Comparison of ENCODE assay signal across 12 mouse cellular contexts in genomic region chr5:35147155-35147962, GRCm38 (mm10). TPM values are rescaled to one million over a fixed set of nuclear protein-coding genes. Genes with fewer than 3 reads are reported as not detected.
DNase-seq lines count a peak whose midpoint lies in the region; ATAC-seq and TF ChIP-seq lines count a peak whose summit lies in the region.
"Had no signal": no experiment of that assay in that cellular context is flagged by ENCODE, and none has a peak within 500 bp of the region (broad histone marks: within the 10 kb centered on the region; RNA-seq: fewer than 3 reads in every experiment).

No protein-coding gene starts in this region.

- peak; percentile 47; the same call in 1 of the 2 replicates for ATAC-seq in heart, embryonic 12.5 days (ENCODE audit: insufficient number of reproducible peaks, low FRiP score)
- 0 out of 2 replicates have a peak, but pooled peaks have one; percentile 15 for ATAC-seq in lung, embryonic 16.5 days (ENCODE audit: low read depth)
- peak; percentile 52; the same call in 1 of the 2 replicates for ATAC-seq in forebrain, embryonic 15.5 days (replicated peaks)
- ATAC-seq in liver, embryonic 14.5 days (ENCODE audit: insufficient read depth): peak; percentile 39; the same call in 1 of the 2 replicates

- no peaks in the 10 kb centered on the region for H3K36me3 ChIP-seq in heart, embryonic 12.5 days
- H3K36me3 ChIP-seq in lung, embryonic 16.5 days (ENCODE audit: control insufficient read depth, insufficient read depth, low read length): no peaks in the 10 kb centered on the region
- H3K36me3 ChIP-seq in forebrain, embryonic 15.5 days: no peaks in the 10 kb centered on the region
- no peaks in the 10 kb centered on the region for H3K36me3 ChIP-seq in liver, embryonic 14.5 days (replicated peaks; ENCODE audit: control insufficient read depth, insufficient read depth, low read depth)
- H3K36me3 ChIP-seq: embryonic facial prominence, embryonic 12.5 days had no signal

- H3K9ac ChIP-seq in heart, embryonic 12.5 days: no peak overlapping the region
- H3K9ac ChIP-seq in lung, embryonic 16.5 days (ENCODE audit: low read length): no peak overlapping the region
- H3K9ac ChIP-seq in forebrain, embryonic 15.5 days (replicated peaks): no peak overlapping the region
- no peak overlapping the region for H3K9ac ChIP-seq in liver, embryonic 14.5 days (replicated peaks)
- H3K9ac ChIP-seq: embryonic facial prominence, embryonic 12.5 days had no signal

- no peak for TF ChIP-seq EP300 in liver, embryonic 14.5 days (IDR thresholded peaks at IDR 0.05; ENCODE audit: low read depth)

- intact Hi-C loops in heart, postnatal 25 days (cut with DNase I): no loop called here

- peaks cover 7% of the 10 kb centered on the region for H3K9me3 ChIP-seq in heart, embryonic 12.5 days (replicated peaks)
- H3K9me3 ChIP-seq in lung, embryonic 16.5 days (ENCODE audit: control insufficient read depth, low read length): no peaks in the 10 kb centered on the region
- H3K9me3 ChIP-seq in forebrain, embryonic 15.5 days: no peaks in the 10 kb centered on the region
- H3K9me3 ChIP-seq in liver, embryonic 14.5 days (ENCODE audit: control insufficient read depth, low read length): no peaks in the 10 kb centered on the region

- no peaks in the 10 kb centered on the region for H3K27me3 ChIP-seq in heart, embryonic 12.5 days (replicated peaks)
- no peaks in the 10 kb centered on the region for H3K27me3 ChIP-seq in lung, embryonic 16.5 days (ENCODE audit: control insufficient read depth, insufficient read depth, low read depth, low read length)
- H3K27me3 ChIP-seq in forebrain, embryonic 15.5 days: no peaks in the 10 kb centered on the region
- no peaks in the 10 kb centered on the region for H3K27me3 ChIP-seq in liver, embryonic 14.5 days (ENCODE audit: control insufficient read depth, insufficient read depth, low read length)

- H3K4me1 ChIP-seq in heart, embryonic 12.5 days (replicated peaks): peaks cover 41% of the 10 kb centered on the region
- H3K4me1 ChIP-seq in lung, embryonic 16.5 days (replicated peaks; ENCODE audit: control insufficient read depth, insufficient read depth, low read length): no peaks in the 10 kb centered on the region; the same call in 1 of the 2 replicates
- peaks cover 32% of the 10 kb centered on the region for H3K4me1 ChIP-seq in forebrain, embryonic 15.5 days
- H3K4me1 ChIP-seq in liver, embryonic 14.5 days (replicated peaks; ENCODE audit: control insufficient read depth in 2 of 2, insufficient read depth in 2 of 2, low read length in 1 of 2): peaks cover 4 to 10% of the 10 kb centered on the region in 2 experiments; a peak in 3 of 4 replicates

- no peak for TF ChIP-seq CTCF in liver, embryonic 14.5 days (IDR thresholded peaks at IDR 0.05; ENCODE audit: low read depth)

- no peak for DNase-seq in heart, postnatal 25 days (ENCODE audit: low spot score)
- DNase-seq in lung, adult 18-20 months: no peak
- DNase-seq in liver, embryonic 14.5 days (ENCODE audit: low read depth in 3 of 3, low spot score in 3 of 3): no peak
- no peak for DNase-seq in gastrocnemius, postnatal 4 days (ENCODE audit: low spot score in 2 of 2)
- no peak for DNase-seq in Muller cell, postnatal 12 days (ENCODE audit: inconsistent ontology term)
- DNase-seq: kidney, adult 2 months; lung, postnatal 4 days; thymus, postnatal 25 days had no signal

- WGBS in heart, embryonic 12.5 days: 15% methylated on average over 2 of the region's 2 CpGs
- WGBS in lung, embryonic 16.5 days: 8% methylated on average over 2 of the region's 2 CpGs
- WGBS in forebrain, embryonic 15.5 days: 34% methylated on average over 2 of the region's 2 CpGs
- 33% methylated on average over 2 of the region's 2 CpGs for WGBS in liver, embryonic 14.5 days (ENCODE audit: insufficient replicate concordance)

- no peak overlapping the region for H3K4me2 ChIP-seq in heart, embryonic 12.5 days
- no peak overlapping the region for H3K4me2 ChIP-seq in lung, embryonic 16.5 days (ENCODE audit: low read depth, low read length)
- H3K4me2 ChIP-seq in forebrain, embryonic 15.5 days (replicated peaks): no peak overlapping the region
- H3K4me2 ChIP-seq in liver, embryonic 14.5 days (ENCODE audit: low read depth): no peak overlapping the region
- H3K4me2 ChIP-seq: embryonic facial prominence, embryonic 12.5 days had no signal

- no peak overlapping the region for H3K4me3 ChIP-seq in heart, embryonic 12.5 days
- H3K4me3 ChIP-seq in lung, embryonic 16.5 days (ENCODE audit: low read length): no peak overlapping the region
- H3K4me3 ChIP-seq in forebrain, embryonic 15.5 days: no peak overlapping the region
- no peak overlapping the region for H3K4me3 ChIP-seq in liver, embryonic 14.5 days (ENCODE audit: insufficient read depth in 1 of 2, low read depth in 2 of 2, low read length in 2 of 2)
- H3K4me3 ChIP-seq: embryonic facial prominence, embryonic 12.5 days had no signal

- peak overlapping the region; percentile 40; the same call in 1 of the 2 replicates for H3K27ac ChIP-seq in heart, embryonic 12.5 days (ENCODE audit: poor library complexity, severe bottlenecking)
- H3K27ac ChIP-seq in lung, embryonic 16.5 days (ENCODE audit: low read length): no peak overlapping the region
- H3K27ac ChIP-seq in forebrain, embryonic 15.5 days (replicated peaks): peak overlapping the region; percentile 80
- H3K27ac ChIP-seq in liver, embryonic 14.5 days: no peak overlapping the region
- H3K27ac ChIP-seq: embryonic facial prominence, embryonic 12.5 days had no signal

RNA-seq across cellular contexts. Expression of gene Lrpap1, which starts 41.8 kb away (rescaled TPM):
- 142 and 147 TPM in 2 replicates for polyA plus RNA-seq in heart, embryonic 12.5 days (2016; fragmentation: Nextera tagmentation; extraction: Ambion mirVana)
- total RNA-seq in heart, postnatal 25 days (2021): 10 to 100 TPM; 46.7 to 47.3 TPM
- 171 and 172 TPM in 2 replicates for polyA plus RNA-seq in lung, embryonic 16.5 days (2015; fragmentation: Nextera tagmentation; extraction: Ambion mirVana)
- polyA plus RNA-seq in forebrain, embryonic 15.5 days (2015; fragmentation: Nextera tagmentation; extraction: Ambion mirVana): 146 and 152 TPM in 2 replicates
- 17.7 and 22.7 TPM in 2 replicates for polyA plus RNA-seq in liver, embryonic 14.5 days (2012; rRNA removed)
- polyA plus RNA-seq in liver, embryonic 14.5 days (2014; fragmentation: Nextera tagmentation; extraction: Ambion mirVana): 72.6 and 80.2 TPM in 2 replicates
- 10 to 100 TPM; 43.4 to 52.1 TPM for total RNA-seq in gastrocnemius, postnatal 4 days (2021)

Comparison
In these comparisons a context has a peak if more than half of its experiments do, and no peak if none do; other contexts are left out.
1. H3K27ac ChIP-seq: peak in heart, embryonic 12.5 days (single experiment) and forebrain, embryonic 15.5 days (single experiment); none in lung, embryonic 16.5 days (single experiment) and liver, embryonic 14.5 days (single experiment).
2. Peak in every context shown above with its lines, with median percentiles within 50 percentile points of each other: ATAC-seq.